Mouse (Mus musculus) layer of hippocampus, adult 9-11 months (tissue): ENCODE data around the gene 9430038I01Rik.

Source experiments
- DNase-seq: peaks from one replicate; pipeline ENCODE4 v3.0.0; 2022

9430038I01Rik gene

DNA sequence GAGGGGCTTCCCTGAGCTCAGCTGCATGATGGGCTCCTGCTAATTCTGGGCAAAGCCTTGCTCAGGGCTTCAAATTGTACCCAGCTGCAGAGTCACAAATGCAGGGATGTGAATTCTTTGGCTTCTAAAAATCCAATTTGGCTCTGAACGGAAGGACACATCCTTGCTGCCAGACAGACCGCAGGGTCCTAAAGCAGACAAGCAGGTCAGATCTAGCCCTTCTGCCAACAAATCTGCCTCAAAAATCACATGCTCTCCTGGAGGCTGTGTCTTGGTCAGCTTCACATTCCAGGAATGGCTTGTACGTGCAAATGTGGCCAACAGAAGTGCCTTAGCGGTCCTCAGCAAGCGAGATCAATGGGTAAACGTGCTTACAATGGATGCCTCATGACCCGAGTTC lies 46.0 kb downstream of the 9430038I01Rik start:
- no peak for DNase-seq

DNA sequence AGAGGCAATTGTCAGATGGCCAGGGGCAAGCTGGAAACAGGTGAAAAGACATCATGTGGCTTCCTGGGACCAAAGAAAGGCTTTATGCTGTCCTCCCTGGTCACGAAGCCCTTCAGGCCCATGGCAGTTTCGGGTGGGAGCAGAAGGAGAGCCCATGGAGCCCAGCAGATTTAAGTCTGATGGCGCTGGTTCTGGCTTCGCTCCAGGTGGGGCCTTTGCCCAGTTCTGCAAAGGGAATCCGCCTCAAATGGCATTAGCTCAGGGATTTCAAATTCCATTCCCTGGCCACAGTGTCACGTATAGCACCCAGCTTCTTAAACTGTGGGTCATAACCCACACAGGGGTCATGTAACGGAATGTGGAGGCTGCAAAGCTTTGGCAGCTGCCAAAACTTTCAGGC lies 63.7 kb downstream of the 9430038I01Rik start:
- DNase-seq, result no peak

DNA sequence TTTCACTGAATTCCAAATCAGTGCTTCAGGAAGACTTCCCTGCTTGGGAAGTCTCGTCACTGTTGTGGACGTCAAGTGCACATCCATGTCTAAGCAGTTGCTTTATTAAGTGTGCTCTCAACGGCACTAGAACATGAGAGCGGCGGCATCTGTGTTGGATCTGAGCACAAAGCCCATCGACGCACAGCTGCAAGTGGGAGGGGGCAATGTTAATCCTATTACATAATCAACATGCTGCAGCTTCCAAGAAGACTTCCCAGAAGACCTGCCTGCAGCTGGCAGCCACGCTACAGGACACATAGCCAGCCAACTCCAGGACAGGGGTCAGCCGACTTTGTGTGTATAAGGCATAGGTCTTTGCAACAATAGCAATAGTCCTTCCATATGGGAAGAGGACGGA lies 64.5 kb downstream of the 9430038I01Rik start:
- DNase-seq, result no peak

DNA sequence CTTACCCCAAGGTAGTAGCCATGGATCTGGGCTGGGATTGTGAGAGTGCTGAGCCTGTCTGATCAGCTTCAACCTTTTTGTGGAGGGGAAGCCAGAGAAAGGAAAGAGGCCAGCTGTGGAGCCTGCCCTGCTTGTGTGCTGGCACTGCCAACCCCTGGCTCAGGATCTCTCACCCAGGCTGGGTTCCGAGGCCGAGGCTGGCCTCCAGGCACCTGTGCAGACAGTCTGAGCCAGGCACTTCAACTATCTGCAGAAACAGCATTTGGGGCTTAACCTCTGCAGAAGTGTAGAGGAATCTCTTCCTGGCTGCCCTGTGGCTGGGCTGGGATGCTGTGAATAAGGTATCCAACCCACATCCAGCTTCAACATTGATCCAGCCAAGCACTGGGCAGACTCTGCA lies 76.6 kb downstream of the 9430038I01Rik start:
- no peak for DNase-seq
